Mouse (Mus musculus): ENCODE measurements at regions not wholly inside any gene's neighbourhood (a gene's known extent, or its start where the extent isn't known, plus 50 kb on each side); places are given as distances from the start of the nearest gene placed in this dataset.

GRCm38 (mm10) chr13:112024667-112025585 lies 216.1 kb upstream of the Map3k1 start:
- ATAC-seq (replicated peaks; ENCODE audit: poor library complexity, severe bottlenecking) = no peak

- ATAC-seq (replicated peaks; ENCODE audit: poor library complexity, severe bottlenecking) = no peak
These were observed 216.8 kb upstream of the Map3k1 start for GRCm38 (mm10) chr13:112025586-112025950.

GRCm38 (mm10) chr13:112027736-112028135 lies 218.9 kb upstream of the Map3k1 start:
- ATAC-seq (replicated peaks; ENCODE audit: poor library complexity, severe bottlenecking) = no peak

- ATAC-seq (replicated peaks; ENCODE audit: poor library complexity, severe bottlenecking) = no peak
These were observed 222.3 kb upstream of the Map3k1 start for GRCm38 (mm10) chr13:112031061-112031460.

- no peak for ATAC-seq (replicated peaks; ENCODE audit: poor library complexity, severe bottlenecking)
These were observed 223.0 kb upstream of the Map3k1 start for GRCm38 (mm10) chr13:112031631-112032320.

DNA sequence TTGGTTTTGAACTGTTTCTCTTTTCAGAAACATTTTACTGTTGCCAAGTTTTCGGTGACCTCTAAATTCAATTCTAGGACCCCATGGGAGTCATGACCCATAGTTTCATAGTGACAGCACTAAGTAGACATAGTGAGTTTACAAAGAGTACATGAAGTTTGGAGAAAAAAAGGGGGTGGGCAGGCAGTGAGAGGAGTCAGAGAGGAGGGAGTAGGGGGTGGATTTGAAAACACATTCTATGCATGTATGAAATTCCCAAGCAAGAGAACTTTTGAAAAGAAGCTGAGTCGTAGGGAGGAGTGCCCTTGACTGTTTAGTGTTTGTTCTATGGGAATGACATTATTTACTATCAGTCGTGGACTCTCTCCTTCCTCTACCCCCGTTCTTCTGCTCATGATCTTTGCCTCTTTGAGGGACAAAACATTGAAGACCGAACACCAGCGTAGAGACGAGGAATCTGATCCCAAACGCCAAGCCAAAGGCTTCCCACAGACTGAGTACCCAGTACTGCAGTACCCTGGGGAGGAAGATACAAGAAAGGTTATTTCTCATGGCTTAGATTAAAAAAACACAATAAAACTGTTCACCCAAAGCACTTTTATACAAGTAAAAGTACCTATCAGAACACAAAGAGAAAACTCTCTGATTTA lies 229.1 kb upstream of the Map3k1 start:
- ATAC-seq (replicated peaks; ENCODE audit: poor library complexity, severe bottlenecking) = no peak

GRCm38 (mm10) chr13:112038556-112039304 lies 229.9 kb upstream of the Map3k1 start:
- ATAC-seq (replicated peaks; ENCODE audit: poor library complexity, severe bottlenecking) = no peak

GRCm38 (mm10) chr13:112039422-112040145 lies 230.8 kb upstream of the Map3k1 start:
- ATAC-seq (replicated peaks; ENCODE audit: poor library complexity, severe bottlenecking) = no peak

- ATAC-seq (replicated peaks; ENCODE audit: poor library complexity, severe bottlenecking) = no peak
These were observed 234.9 kb upstream of the Map3k1 start for GRCm38 (mm10) chr13:112043524-112044246.

GRCm38 (mm10) chr13:112044372-112044771 lies 235.6 kb upstream of the Map3k1 start:
- no peak for ATAC-seq (replicated peaks; ENCODE audit: poor library complexity, severe bottlenecking)

GRCm38 (mm10) chr13:112046247-112047211 lies 237.7 kb upstream of the Map3k1 start:
- ATAC-seq (replicated peaks; ENCODE audit: poor library complexity, severe bottlenecking) = no peak

DNA sequence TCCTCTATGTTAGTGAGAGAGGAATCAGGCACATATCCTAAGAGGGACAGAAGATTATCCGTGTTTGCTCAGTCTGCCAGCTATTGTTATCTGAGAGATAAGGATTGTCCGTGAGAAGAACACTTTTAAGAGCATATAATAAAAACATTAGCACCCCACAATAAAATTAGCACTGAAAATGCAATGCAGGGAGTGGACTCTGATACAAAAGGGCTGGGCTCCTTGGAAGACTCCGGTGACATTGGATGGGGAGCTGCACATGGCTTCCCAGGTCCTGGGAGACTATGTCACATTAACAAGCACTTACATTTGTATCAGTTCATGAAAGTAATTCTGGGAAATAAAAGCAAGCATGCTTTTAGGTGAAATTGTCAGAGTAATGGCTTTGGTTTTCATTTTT lies 238.6 kb upstream of the Map3k1 start:
- no peak for ATAC-seq (replicated peaks; ENCODE audit: poor library complexity, severe bottlenecking)

GRCm38 (mm10) chr13:112047874-112048273 lies 239.1 kb upstream of the Map3k1 start:
- ATAC-seq (replicated peaks; ENCODE audit: poor library complexity, severe bottlenecking) = no peak

DNA sequence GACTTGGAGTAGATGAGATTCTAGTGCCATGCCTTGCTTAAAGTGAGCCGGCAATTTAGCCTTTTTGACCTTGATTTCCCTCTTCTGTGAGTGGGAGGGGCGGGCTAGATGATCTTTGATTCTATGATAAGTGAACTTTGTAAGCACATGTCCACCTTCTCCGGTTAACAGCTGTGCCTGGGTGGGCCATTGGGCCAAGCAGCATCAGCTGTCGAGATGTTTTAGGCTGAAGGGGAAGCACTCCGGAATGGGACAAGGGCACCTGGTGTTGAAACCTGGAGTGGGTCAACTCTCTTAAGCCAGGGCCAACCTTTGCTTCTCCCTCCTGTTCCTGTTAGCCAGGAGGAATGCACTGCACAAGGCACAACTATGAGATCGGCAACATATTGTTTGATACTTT lies 239.5 kb upstream of the Map3k1 start:
- ATAC-seq (replicated peaks; ENCODE audit: poor library complexity, severe bottlenecking) = no peak

GRCm38 (mm10) chr13:112050892-112051291 lies 237.4 kb upstream of the Ankrd55 start:
- ATAC-seq (replicated peaks; ENCODE audit: poor library complexity, severe bottlenecking) = no peak

DNA sequence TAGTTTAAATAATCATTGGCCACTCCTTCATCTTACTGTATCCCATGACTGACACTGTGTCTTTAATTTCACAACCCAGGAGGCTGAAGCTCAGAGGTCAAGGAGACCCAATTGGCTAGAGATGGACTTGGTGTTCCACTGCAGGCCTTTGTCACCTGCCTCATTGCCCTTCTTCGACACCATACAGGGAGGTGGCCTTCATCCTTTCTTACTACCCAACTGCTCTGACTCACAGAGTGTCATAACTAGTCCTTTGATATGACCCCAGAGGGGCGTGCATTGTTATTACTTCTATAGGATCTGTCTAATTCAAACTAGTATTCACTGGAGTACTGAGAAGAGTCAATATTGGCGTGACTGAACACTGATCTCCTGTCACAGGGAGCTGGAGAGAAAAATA lies 236.2 kb upstream of the Ankrd55 start:
- ATAC-seq (replicated peaks; ENCODE audit: poor library complexity, severe bottlenecking) = no peak

- no peak for ATAC-seq (replicated peaks; ENCODE audit: poor library complexity, severe bottlenecking)
These were observed 235.8 kb upstream of the Ankrd55 start for GRCm38 (mm10) chr13:112052456-112052855.

DNA sequence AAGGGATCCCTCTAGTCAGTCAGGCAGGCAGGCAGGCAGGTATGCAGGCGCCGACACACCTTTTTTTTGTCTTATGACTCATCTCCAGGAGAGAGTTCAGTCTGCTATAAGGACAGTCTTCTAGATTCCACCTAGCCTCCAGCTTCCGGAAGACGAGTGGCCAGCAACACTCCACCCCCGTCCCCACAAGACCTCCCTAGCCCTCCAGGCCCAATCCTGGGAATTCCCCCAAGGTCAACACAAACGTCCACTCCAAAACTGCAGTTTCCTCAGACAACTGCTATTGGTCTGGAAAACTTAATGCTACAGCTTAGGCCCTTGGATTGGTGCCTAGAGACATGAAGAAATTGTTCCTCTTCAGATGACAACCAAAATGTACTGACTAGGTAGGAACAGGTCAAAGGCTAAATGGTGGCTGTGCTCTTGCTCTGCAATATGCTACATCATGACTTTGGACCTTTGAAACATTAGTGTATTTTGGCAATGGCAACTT lies 233.3 kb upstream of the Ankrd55 start:
- ATAC-seq (replicated peaks; ENCODE audit: poor library complexity, severe bottlenecking) = no peak

All from granulocyte monocyte progenitor cell, adult 5-6 weeks (primary cell).